Mouse (Mus musculus) MEL (cell line): ENCODE results near the gene Gtf3c6. TPM values are rescaled to one million over a fixed set of nuclear protein-coding genes. Genes with fewer than 3 reads are reported as not detected.

Experiments
- DNase-seq: peaks from one replicate; pipeline ENCODE4 v3.0.0; 2011; ENCODE audit warnings: low read depth, low spot score
- H3K27ac ChIP-seq: 2 replicates; pipeline ENCODE4 v1.5.1; 2012; ENCODE audit warnings: low read depth, mild to moderate bottlenecking, control low read depth, low read length, moderate library complexity; ENCODE audit not compliant: control insufficient read depth
- H3K27me3 ChIP-seq, 2 experiments: fragments of 150-350 bp in 1 of 2; sonication (generic) in 1 of 2; 2 replicates each; pipeline ENCODE4 v1.6.1; 2012; ENCODE audit warnings: low read length in 2 of 2, mild to moderate bottlenecking in 2 of 2, improper control_type of control experiment in 1 of 2, moderate library complexity in 1 of 2; ENCODE audit not compliant: insufficient read depth in 2 of 2, control insufficient read depth in 1 of 2
- H3K36me3 ChIP-seq, 2 experiments: 2 replicates each; pipeline ENCODE4 v1.6.1; 2012 to 2014; ENCODE audit warnings: low read length in 2 of 2, improper control_type of control experiment in 1 of 2, inconsistent platforms in 1 of 2, mild to moderate bottlenecking in 1 of 2; ENCODE audit not compliant: insufficient read depth in 2 of 2, control insufficient read depth in 1 of 2
- H3K4me1 ChIP-seq, 2 experiments: fragments of 150-350 bp in 1 of 2; sonication (generic) in 1 of 2; 2 replicates each; pipeline ENCODE4 v1.6.1; 2012; ENCODE audit warnings: low read length in 2 of 2, improper control_type of control experiment in 1 of 2, mild to moderate bottlenecking in 1 of 2; ENCODE audit not compliant: insufficient read depth in 2 of 2, control insufficient read depth in 1 of 2
- H3K4me3 ChIP-seq, 2 experiments: fragments of 150-350 bp in 1 of 2; sonication (generic) in 1 of 2; 2 replicates each; pipeline ENCODE4 v1.5.1; 2012; ENCODE audit warnings: low read depth in 2 of 2, low read length in 2 of 2, mild to moderate bottlenecking in 2 of 2, moderate library complexity in 2 of 2, control low read depth in 1 of 2, improper control_type of control experiment in 1 of 2; ENCODE audit not compliant: control insufficient read depth in 1 of 2, insufficient read depth in 1 of 2
- H3K79me2 ChIP-seq: 2 replicates; pipeline ENCODE4 v1.6.1; 2012; ENCODE audit warnings: mild to moderate bottlenecking, low read length, moderate library complexity; ENCODE audit not compliant: control insufficient read depth, poor library complexity, insufficient read depth
- H3K9ac ChIP-seq: 2 replicates; pipeline ENCODE4 v1.6.1; 2012; ENCODE audit warnings: low read depth, mild to moderate bottlenecking, control low read depth, low read length, moderate library complexity; ENCODE audit not compliant: control insufficient read depth, poor library complexity, severe bottlenecking
- H3K9me3 ChIP-seq: fragments of 150-350 bp; sonication (generic); replicated peaks from 2 replicates; pipeline ENCODE4 v1.6.1; 2012; ENCODE audit warnings: mild to moderate bottlenecking, low read length, improper control_type of control experiment, moderate library complexity; ENCODE audit not compliant: insufficient read depth
- CHD1 ChIP-seq: IDR thresholded peaks from 2 replicates; pipeline ENCODE4 v1.6.1; 2012; ENCODE audit warnings: low read depth, mild to moderate bottlenecking, inconsistent platforms, low read length, improper control_type of control experiment
- CTCF ChIP-seq, 3 experiments: IDR thresholded peaks in 2 of 3; conservative IDR thresholded peaks in 1 of 3; 2 replicates each; pipeline ENCODE4 v1.5.1; 2011 to 2012; ENCODE audit warnings: low read length in 3 of 3, low read depth in 2 of 3, mild to moderate bottlenecking in 2 of 3, improper control_type of control experiment in 1 of 3, inconsistent platforms in 1 of 3, mixed read lengths in 1 of 3, moderate library complexity in 1 of 3; ENCODE audit not compliant: control insufficient read depth in 1 of 3, insufficient read depth in 1 of 3, poor library complexity in 1 of 3, severe bottlenecking in 1 of 3
- ELF1 ChIP-seq: IDR thresholded peaks from 2 replicates; pipeline ENCODE4 v1.6.1; 2014; ENCODE audit warnings: low read depth, mild to moderate bottlenecking, inconsistent platforms, low read length, improper control_type of control experiment, moderate library complexity
- EP300 ChIP-seq, 2 experiments: IDR thresholded peaks; 2 replicates each; pipeline ENCODE4 v1.6.1; 2011; ENCODE audit warnings: improper control_type of control experiment in 2 of 2, low read length in 2 of 2, low read depth in 1 of 2, mild to moderate bottlenecking in 1 of 2
- GABPA ChIP-seq: IDR thresholded peaks from 2 replicates; pipeline ENCODE4 v1.6.1; 2012; ENCODE audit warnings: low read depth, mild to moderate bottlenecking, inconsistent platforms, low read length, improper control_type of control experiment, moderate library complexity
- HCFC1 ChIP-seq: IDR thresholded peaks from 2 replicates; pipeline ENCODE4 v1.6.1; 2012; ENCODE audit warnings: low read depth, mild to moderate bottlenecking, inconsistent platforms, low read length, improper control_type of control experiment, moderate library complexity
- KAT2A ChIP-seq: conservative IDR thresholded peaks from 2 replicates; pipeline ENCODE4 v1.6.1; 2012; ENCODE audit warnings: low read depth, low read length, improper control_type of control experiment, inconsistent platforms
- MAX ChIP-seq: IDR thresholded peaks from 2 replicates; pipeline ENCODE4 v1.6.1; 2011; ENCODE audit warnings: low read length, improper control_type of control experiment
- MXI1 ChIP-seq: IDR thresholded peaks from 2 replicates; pipeline ENCODE4 v1.6.1; 2011; ENCODE audit warnings: mild to moderate bottlenecking, low read depth, low read length, improper control_type of control experiment
- MYB ChIP-seq: IDR thresholded peaks from 2 replicates; pipeline ENCODE4 v1.6.1; 2011; ENCODE audit warnings: mild to moderate bottlenecking, low read depth, low read length, improper control_type of control experiment
- MYC ChIP-seq: IDR thresholded peaks from 2 replicates; pipeline ENCODE4 v1.6.1; 2011; ENCODE audit warnings: low read depth, mild to moderate bottlenecking, low read length, improper control_type of control experiment, moderate library complexity
- NRF1 ChIP-seq: IDR thresholded peaks from 2 replicates; pipeline ENCODE4 v1.6.1; 2014; ENCODE audit warnings: low read depth, mild to moderate bottlenecking, inconsistent platforms, low read length, improper control_type of control experiment, moderate library complexity; ENCODE audit not compliant: poor library complexity, insufficient read depth, severe bottlenecking
- POLR2AphosphoS2 ChIP-seq: IDR thresholded peaks from 2 replicates; pipeline ENCODE4 v1.6.1; 2011; ENCODE audit warnings: low read length, improper control_type of control experiment
- POLR2AphosphoS5 ChIP-seq: IDR thresholded peaks from 2 replicates; pipeline ENCODE4 v1.6.1; 2012; ENCODE audit warnings: low read depth, borderline replicate concordance, mild to moderate bottlenecking, inconsistent platforms, low read length, moderate library complexity, mixed read lengths
- RAD21 ChIP-seq: IDR thresholded peaks from 2 replicates; pipeline ENCODE4 v1.6.1; 2011; ENCODE audit warnings: mild to moderate bottlenecking, low read depth, low read length, improper control_type of control experiment
- RCOR1 ChIP-seq: IDR thresholded peaks from 2 replicates; pipeline ENCODE4 v1.6.1; 2012; ENCODE audit warnings: low read depth, mild to moderate bottlenecking, inconsistent platforms, low read length, improper control_type of control experiment
- SIN3A ChIP-seq: IDR thresholded peaks from 2 replicates; pipeline ENCODE4 v1.6.1; 2012; ENCODE audit warnings: low read length, improper control_type of control experiment, inconsistent platforms
- SMC3 ChIP-seq: IDR thresholded peaks from 2 replicates; pipeline ENCODE4 v1.6.1; 2011; ENCODE audit warnings: low read depth, low read length, improper control_type of control experiment
- TCF12 ChIP-seq: IDR thresholded peaks from 2 replicates; pipeline ENCODE4 v1.6.1; 2014; ENCODE audit warnings: low read depth, mild to moderate bottlenecking, inconsistent platforms, low read length, improper control_type of control experiment, moderate library complexity
- USF1 ChIP-seq: IDR thresholded peaks from 2 replicates; pipeline ENCODE4 v1.6.1; 2014; ENCODE audit warnings: low read depth, mild to moderate bottlenecking, inconsistent platforms, low read length, improper control_type of control experiment, moderate library complexity
- USF2 ChIP-seq, 2 experiments: IDR thresholded peaks; 2 replicates each; pipeline ENCODE4 v1.6.1; 2011 to 2012; ENCODE audit warnings: improper control_type of control experiment in 2 of 2, low read length in 2 of 2, borderline replicate concordance in 1 of 2, inconsistent platforms in 1 of 2, low read depth in 1 of 2, mild to moderate bottlenecking in 1 of 2; ENCODE audit not compliant: insufficient read depth in 1 of 2
- ZKSCAN1 ChIP-seq: IDR thresholded peaks from 2 replicates; pipeline ENCODE4 v1.6.1; 2012; ENCODE audit warnings: low read depth, mild to moderate bottlenecking, inconsistent platforms, low read length, improper control_type of control experiment, moderate library complexity
- ZNF384 ChIP-seq: IDR thresholded peaks from 2 replicates; pipeline ENCODE4 v1.6.1; 2012; ENCODE audit warnings: low read depth, mild to moderate bottlenecking, inconsistent platforms, low read length, improper control_type of control experiment
- polyA plus RNA-seq, 2 experiments: library from polyadenylated mRNA; stranded (reverse) in 1 of 2; unstranded in 1 of 2; fragments of >175 nt in 1 of 2; fragments of >200 nt in 1 of 2; gene quantifications; 2 replicates each; pipeline versions ENCODE4 v1.2.1 to v1.2.4; 2012; ENCODE audit warnings: low replicate concordance in 2 of 2, low read depth in 1 of 2; ENCODE audit not compliant: insufficient read length in 2 of 2, insufficient read depth in 1 of 2, missing spikeins in 1 of 2
- total RNA-seq: library from RNA; depleted of rRNA; stranded (reverse); fragments of 300-350 nt; gene quantifications from 2 replicates; pipeline ENCODE4 v1.2.3, GENCODE M21; 2012

Gtf3c6 gene
- total and polyA plus RNA-seq, 3 experiments: 42.0 to 56.6 TPM; not detected in 1

DNA sequence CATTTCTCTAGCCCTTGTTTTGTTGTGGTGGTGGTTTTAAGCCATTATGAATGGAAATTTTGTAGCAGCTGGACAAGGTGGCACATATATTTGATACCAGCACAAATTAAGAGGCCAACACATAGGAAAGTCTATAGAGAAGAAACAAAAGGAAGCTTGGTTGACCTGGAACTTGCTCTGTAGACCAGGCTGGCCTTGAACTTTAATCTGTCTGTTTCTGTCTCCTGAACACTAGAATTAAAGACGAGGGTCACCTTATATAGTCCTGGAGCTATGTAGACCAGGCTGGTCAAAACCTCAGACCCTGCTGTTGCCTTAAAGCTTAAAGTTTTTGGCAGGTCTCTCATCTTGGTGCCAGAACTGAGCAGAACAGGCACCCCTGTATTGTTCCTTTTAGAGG is 27.7 kb upstream of the Gtf3c6 start:
- no peaks in the 10 kb centered on the region for H3K4me1 ChIP-seq
- H3K79me2 ChIP-seq: peaks cover under 1% of the 10 kb centered on the region; the same call in 1 of the 2 replicates
- H3K4me3 ChIP-seq: no peak overlapping the region
- no peaks in the 10 kb centered on the region for H3K27me3 ChIP-seq
- no peak overlapping the region for H3K27ac ChIP-seq
- no peak overlapping the region for H3K9ac ChIP-seq
- peak; percentile 67 for DNase-seq
- no peaks in the 10 kb centered on the region; a peak in 1 of 4 replicates for H3K36me3 ChIP-seq
- no peaks in the 10 kb centered on the region for H3K9me3 ChIP-seq
- no peak for TF ChIP-seq SIN3A
- no peak for TF ChIP-seq MYC
- TF ChIP-seq POLR2AphosphoS2: peak; percentile 73; the same call in 1 of the 2 replicates

DNA sequence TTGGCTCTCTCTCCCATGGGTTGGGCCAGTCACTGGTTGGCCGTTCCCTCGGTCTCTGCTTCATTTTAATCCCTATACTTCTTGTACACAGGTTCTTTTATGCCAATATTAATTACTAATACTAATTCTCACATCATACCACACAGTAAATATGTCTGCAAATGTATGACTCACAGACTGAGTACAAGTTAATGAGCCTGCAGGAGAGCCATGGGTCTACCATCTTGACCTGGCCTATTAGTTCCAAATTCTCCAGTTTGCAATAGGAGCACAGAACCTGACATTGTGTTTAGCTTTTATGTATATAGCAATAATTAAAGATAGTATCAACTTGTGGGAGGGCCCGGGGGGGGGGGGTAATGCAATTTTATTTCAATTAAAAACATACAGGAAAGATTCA is 27.1 kb upstream of the Gtf3c6 start:
- H3K4me1 ChIP-seq: no peaks in the 10 kb centered on the region
- H3K79me2 ChIP-seq: no peaks in the 10 kb centered on the region
- H3K27ac ChIP-seq: no peak overlapping the region
- no peaks in the 10 kb centered on the region for H3K27me3 ChIP-seq
- TF ChIP-seq ZNF384: no peak
- TF ChIP-seq EP300 (IDR thresholded peaks at IDR 0.05; ENCODE audit: low read depth in 1 of 2, low read length in 2 of 2): no peak
- TF ChIP-seq KAT2A: no peak
- no peak for TF ChIP-seq MYB
- TF ChIP-seq, all 39 proteins: peak for 0
- Histone ChIP-seq H3K9me3 (no peaks in the 10 kb centered on the region), H3K36me3 (no peaks in the 10 kb centered on the region; a peak in 1 of 4 replicates), H3K9ac (no peak overlapping the region), H3K4me3 (no peak overlapping the region)
- DNase-seq: no peak

DNA sequence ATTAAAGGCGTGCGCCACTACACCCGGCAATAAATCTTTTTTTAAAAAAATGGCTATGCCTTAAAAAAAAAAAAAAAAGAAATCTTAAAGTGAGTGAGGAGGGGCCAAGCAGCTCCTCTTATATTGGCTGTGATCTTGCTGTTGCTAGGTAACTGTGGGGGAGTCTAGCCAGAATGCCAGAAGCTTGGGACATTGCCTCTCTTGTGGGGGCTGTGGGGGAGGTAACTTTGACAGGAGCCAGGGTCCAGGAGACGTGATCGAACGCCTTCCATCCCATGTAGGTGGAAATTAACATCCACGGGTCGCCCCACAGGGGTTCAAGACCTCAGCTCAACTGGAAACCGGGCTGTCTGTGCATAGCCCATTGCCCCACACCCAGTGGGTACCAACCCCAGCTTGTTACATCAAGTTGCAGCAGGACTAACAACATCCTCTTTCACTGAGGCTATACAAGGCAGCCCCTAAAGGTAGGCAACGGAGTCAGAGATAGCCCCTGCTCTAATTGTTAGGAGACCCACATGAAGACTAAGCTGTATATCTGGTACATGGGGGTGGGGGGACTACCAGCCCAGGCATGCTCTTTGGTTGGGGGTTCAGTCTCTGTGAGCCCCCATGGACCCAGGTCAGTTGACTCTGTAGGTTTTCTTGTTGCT is 26.4 kb upstream of the Gtf3c6 start:
- H3K4me1 ChIP-seq: no peaks in the 10 kb centered on the region
- no peak for DNase-seq
- no peaks in the 10 kb centered on the region for H3K36me3 ChIP-seq

More for the DNA sequence above, 26.4 kb upstream of the Gtf3c6 start:
- H3K27me3 ChIP-seq: no peaks in the 10 kb centered on the region
- no peaks in the 10 kb centered on the region for H3K9me3 ChIP-seq
- no peak overlapping the region for H3K9ac ChIP-seq
- TF ChIP-seq CTCF (IDR thresholded peaks at IDR 0.05 in 2 of 3, conservative IDR thresholded peaks at IDR 0.05 in 1 of 3; ENCODE audit: control insufficient read depth in 1 of 3, insufficient read depth in 1 of 3, low read depth in 2 of 3, low read length in 3 of 3, poor library complexity in 1 of 3, severe bottlenecking in 1 of 3): no peak
- no peak for TF ChIP-seq ZNF384
- no peak for TF ChIP-seq EP300 (IDR thresholded peaks at IDR 0.05; ENCODE audit: low read depth in 1 of 2, low read length in 2 of 2)
- no peak for TF ChIP-seq USF1
- TF ChIP-seq USF2 (IDR thresholded peaks at IDR 0.05; ENCODE audit: borderline replicate concordance in 1 of 2, insufficient read depth in 1 of 2, low read depth in 1 of 2, low read length in 2 of 2): no peak
- TF ChIP-seq MAX: no peak
- no peak for TF ChIP-seq ELF1
- no peak for TF ChIP-seq CHD1
- TF ChIP-seq RAD21: no peak
- TF ChIP-seq ZKSCAN1: no peak
- no peak for TF ChIP-seq TCF12
- TF ChIP-seq NRF1: no peak
- TF ChIP-seq MXI1: no peak
- TF ChIP-seq HCFC1: no peak
- TF ChIP-seq GABPA: no peak
- no peak for TF ChIP-seq RCOR1
- no peak for TF ChIP-seq SMC3
- TF ChIP-seq POLR2AphosphoS2: no peak
- no peak for TF ChIP-seq POLR2AphosphoS5
- TF ChIP-seq, all 39 proteins: peak for 0
- Histone ChIP-seq H3K79me2 (no peaks in the 10 kb centered on the region), H3K4me3 (no peak overlapping the region), H3K27ac (no peak overlapping the region)
